Mouse (Mus musculus): Measurements from ENCODE around the gene Tada2b. TPM values are rescaled to one million over a fixed set of nuclear protein-coding genes. Genes with fewer than 3 reads are reported as not detected.

The Tada2b gene
- polyA plus RNA-seq, 1 experiment from 2014 or later: 3.8 TPM

- Histone ChIP-seq H3K4me2 (replicated peaks; ENCODE audit: low read depth, low read length) (no peak overlapping the region), H3K36me3 (ENCODE audit: control insufficient read depth, insufficient read depth, low read length) (peaks cover 21% of the 10 kb centered on the region), H3K4me3 (ENCODE audit: low read length) (no peak overlapping the region), H3K27ac (ENCODE audit: low read depth, low read length) (no peak overlapping the region), H3K4me1 (ENCODE audit: control insufficient read depth, insufficient read depth, low read length) (peaks cover 2% of the 10 kb centered on the region; the same call in 1 of the 2 replicates), H3K9ac (ENCODE audit: low read depth, low read length) (no peak overlapping the region), H3K9me3 (ENCODE audit: control insufficient read depth, low read length) (no peaks in the 10 kb centered on the region), H3K27me3 (ENCODE audit: control insufficient read depth, insufficient read depth, low read length) (no peaks in the 10 kb centered on the region)
- WGBS: 85% methylated on average over 3 of the region's 3 CpGs
- no peak for ATAC-seq (ENCODE audit: low FRiP score, low TSS enrichment)
Measured at GRCm38 (mm10) chr5:36477486-36477885, 6.6 kb downstream of the Tada2b start.

GRCm38 (mm10) chr5:36474283-36474682, 9.8 kb downstream of the Tada2b start:
- H3K27ac ChIP-seq (ENCODE audit: low read depth, low read length): no peak overlapping the region
- no peaks in the 10 kb centered on the region for H3K27me3 ChIP-seq (ENCODE audit: control insufficient read depth, insufficient read depth, low read length)
- no peaks in the 10 kb centered on the region for H3K9me3 ChIP-seq (ENCODE audit: control insufficient read depth, low read length)
- no peak for ATAC-seq (ENCODE audit: low FRiP score, low TSS enrichment)
- H3K4me3 ChIP-seq (ENCODE audit: low read length): no peak overlapping the region
- H3K4me2 ChIP-seq (replicated peaks; ENCODE audit: low read depth, low read length): no peak overlapping the region
- H3K4me1 ChIP-seq (ENCODE audit: control insufficient read depth, insufficient read depth, low read length): no peaks in the 10 kb centered on the region
- H3K9ac ChIP-seq (ENCODE audit: low read depth, low read length): no peak overlapping the region
- peaks cover 53% of the 10 kb centered on the region for H3K36me3 ChIP-seq (ENCODE audit: control insufficient read depth, insufficient read depth, low read length)
- 92% methylated on average over 5 of the region's 5 CpGs for WGBS

GRCm38 (mm10) chr5:36472876-36473655, 11.0 kb downstream of the Tada2b start:
- 92% methylated on average over 4 of the region's 4 CpGs for WGBS
- H3K27me3 ChIP-seq (ENCODE audit: control insufficient read depth, insufficient read depth, low read length): no peaks in the 10 kb centered on the region
- H3K4me3 ChIP-seq (ENCODE audit: low read length): no peak overlapping the region
- no peak overlapping the region for H3K9ac ChIP-seq (ENCODE audit: low read depth, low read length)
- H3K36me3 ChIP-seq (ENCODE audit: control insufficient read depth, insufficient read depth, low read length): peaks cover 62% of the 10 kb centered on the region
- H3K9me3 ChIP-seq (ENCODE audit: control insufficient read depth, low read length): no peaks in the 10 kb centered on the region
- no peak overlapping the region for H3K27ac ChIP-seq (ENCODE audit: low read depth, low read length)
- ATAC-seq (ENCODE audit: low FRiP score, low TSS enrichment): no peak
- no peak overlapping the region for H3K4me2 ChIP-seq (replicated peaks; ENCODE audit: low read depth, low read length)
- H3K4me1 ChIP-seq (ENCODE audit: control insufficient read depth, insufficient read depth, low read length): no peaks in the 10 kb centered on the region

GRCm38 (mm10) chr5:36471206-36471605, 12.9 kb downstream of the Tada2b start:
- Histone ChIP-seq H3K27me3 (ENCODE audit: control insufficient read depth, insufficient read depth, low read length) (no peaks in the 10 kb centered on the region), H3K4me2 (replicated peaks; ENCODE audit: low read depth, low read length) (no peak overlapping the region), H3K27ac (ENCODE audit: low read depth, low read length) (no peak overlapping the region), H3K4me3 (ENCODE audit: low read length) (no peak overlapping the region), H3K9ac (ENCODE audit: low read depth, low read length) (no peak overlapping the region), H3K4me1 (ENCODE audit: control insufficient read depth, insufficient read depth, low read length) (peaks cover 1% of the 10 kb centered on the region), H3K36me3 (ENCODE audit: control insufficient read depth, insufficient read depth, low read length) (peaks cover 57% of the 10 kb centered on the region), H3K9me3 (ENCODE audit: control insufficient read depth, low read length) (no peaks in the 10 kb centered on the region)
- 93% methylated on average over 8 of the region's 8 CpGs for WGBS
- ATAC-seq (ENCODE audit: low FRiP score, low TSS enrichment): no peak

GRCm38 (mm10) chr5:36465889-36466288, 18.2 kb downstream of the Tada2b start:
- Histone ChIP-seq H3K4me3 (ENCODE audit: low read length) (peak overlapping the region; percentile 98), H3K27ac (ENCODE audit: low read depth, low read length) (no peak overlapping the region), H3K4me2 (replicated peaks; ENCODE audit: low read depth, low read length) (peak overlapping the region; percentile 96), H3K9ac (ENCODE audit: low read depth, low read length) (peak overlapping the region; percentile 86), H3K4me1 (ENCODE audit: control insufficient read depth, insufficient read depth, low read length) (peaks cover 19% of the 10 kb centered on the region), H3K27me3 (ENCODE audit: control insufficient read depth, insufficient read depth, low read length) (no peaks in the 10 kb centered on the region), H3K36me3 (ENCODE audit: control insufficient read depth, insufficient read depth, low read length) (peaks cover 25% of the 10 kb centered on the region), H3K9me3 (ENCODE audit: control insufficient read depth, low read length) (no peaks in the 10 kb centered on the region)
- ATAC-seq (ENCODE audit: low FRiP score, low TSS enrichment): no peak
- WGBS: 22% methylated on average over 8 of the region's 8 CpGs

- H3K4me3 ChIP-seq (ENCODE audit: low read length): peak within 1 kb of the TSS; percentile 98
- peaks cover 16% of the 10 kb centered on the region for H3K36me3 ChIP-seq (ENCODE audit: control insufficient read depth, insufficient read depth, low read length)
- ATAC-seq (ENCODE audit: low FRiP score, low TSS enrichment): peak; percentile 93
- H3K9me3 ChIP-seq (ENCODE audit: control insufficient read depth, low read length): no peaks in the 10 kb centered on the region
- peak within 1 kb of the TSS; percentile 55; the same call in 1 of the 2 replicates for H3K27ac ChIP-seq (ENCODE audit: low read depth, low read length)
- WGBS: under 1% methylated on average over 68 of the region's 68 CpGs
- peaks cover 21% of the 10 kb centered on the region for H3K4me1 ChIP-seq (ENCODE audit: control insufficient read depth, insufficient read depth, low read length)
- H3K4me2 ChIP-seq (replicated peaks; ENCODE audit: low read depth, low read length): peak within 1 kb of the TSS; percentile 96
- H3K9ac ChIP-seq (ENCODE audit: low read depth, low read length): peak within 1 kb of the TSS; percentile 86
- no peaks in the 10 kb centered on the region for H3K27me3 ChIP-seq (ENCODE audit: control insufficient read depth, insufficient read depth, low read length)
Measured at GRCm38 (mm10) chr5:36464709-36465661, 19.1 kb downstream of the Tada2b start, which contains the start of gene Grpel1. Gene Grpel1, plus strand, starts transcription at chr5:36464998.

GRCm38 (mm10) chr5:36463391-36463790, 20.7 kb downstream of the Tada2b start:
- no peaks in the 10 kb centered on the region for H3K36me3 ChIP-seq (ENCODE audit: control insufficient read depth, insufficient read depth, low read length)
- H3K9me3 ChIP-seq (ENCODE audit: control insufficient read depth, low read length): no peaks in the 10 kb centered on the region
- H3K4me2 ChIP-seq (replicated peaks; ENCODE audit: low read depth, low read length): peak overlapping the region; percentile 12; the same call in 1 of the 2 replicates
- ATAC-seq (ENCODE audit: low FRiP score, low TSS enrichment): no peak
- H3K4me1 ChIP-seq (ENCODE audit: control insufficient read depth, insufficient read depth, low read length): peaks cover 21% of the 10 kb centered on the region
- H3K9ac ChIP-seq (ENCODE audit: low read depth, low read length): no peak overlapping the region
- H3K4me3 ChIP-seq (ENCODE audit: low read length): no peak overlapping the region
- H3K27ac ChIP-seq (ENCODE audit: low read depth, low read length): no peak overlapping the region
- no peaks in the 10 kb centered on the region for H3K27me3 ChIP-seq (ENCODE audit: control insufficient read depth, insufficient read depth, low read length)
- WGBS: 27% methylated on average over 5 of the region's 5 CpGs

- no peak for ATAC-seq (ENCODE audit: low FRiP score, low TSS enrichment)
- 14% methylated on average over 7 of the region's 7 CpGs for WGBS
Measured at GRCm38 (mm10) chr5:36462810-36463209, 21.3 kb downstream of the Tada2b start.

More at GRCm38 (mm10) chr5:36462810-36463209, 21.3 kb downstream of the Tada2b start:
- Histone ChIP-seq H3K4me1 (ENCODE audit: control insufficient read depth, insufficient read depth, low read length) (peaks cover 21% of the 10 kb centered on the region), H3K4me2 (replicated peaks; ENCODE audit: low read depth, low read length) (no peak overlapping the region), H3K9me3 (ENCODE audit: control insufficient read depth, low read length) (no peaks in the 10 kb centered on the region), H3K27me3 (ENCODE audit: control insufficient read depth, insufficient read depth, low read length) (no peaks in the 10 kb centered on the region), H3K4me3 (ENCODE audit: low read length) (no peak overlapping the region), H3K9ac (ENCODE audit: low read depth, low read length) (no peak overlapping the region), H3K27ac (ENCODE audit: low read depth, low read length) (no peak overlapping the region), H3K36me3 (ENCODE audit: control insufficient read depth, insufficient read depth, low read length) (no peaks in the 10 kb centered on the region)
